Mouse (Mus musculus): Measurements from ENCODE around the gene Kcnq5.

The Kcnq5 gene

GRCm38 (mm10) chr1:21499815-21500534 is 461.8 kb downstream of the Kcnq5 start:
- in situ Hi-C loops (cut with MboI, MseI) = no loop called here

- in situ Hi-C loops (cut with MboI, MseI) = no loop called here
Observed at GRCm38 (mm10) chr1:21496307-21496706, 465.4 kb downstream of the Kcnq5 start.

- in situ Hi-C loops (cut with MboI, MseI) = no loop called here
Observed at GRCm38 (mm10) chr1:21488645-21489044, 473.1 kb downstream of the Kcnq5 start.

GRCm38 (mm10) chr1:21486266-21486665 is 475.5 kb downstream of the Kcnq5 start:
- in situ Hi-C loops (cut with MboI, MseI) = no loop called here

GRCm38 (mm10) chr1:21469311-21469710 is 492.4 kb downstream of the Kcnq5 start:
- in situ Hi-C loops (cut with MboI, MseI) = loop anchor here (10.0 kb wide), 1 partner anchor 515 kb away; no protein-coding TSS in a partner anchor

GRCm38 (mm10) chr1:21466431-21466830 is 495.3 kb downstream of the Kcnq5 start:
- in situ Hi-C loops (cut with MboI, MseI) = loop anchor here (10.0 kb wide), 1 partner anchor 518 kb away; no protein-coding TSS in a partner anchor

GRCm38 (mm10) chr1:21460941-21461689 is 500.6 kb downstream of the Kcnq5 start:
- in situ Hi-C loops (cut with MboI, MseI) = loop anchor here (10.0 kb wide), 1 partner anchor 524 kb away; no protein-coding TSS in a partner anchor

GRCm38 (mm10) chr1:21458581-21458980 is 503.2 kb downstream of the Kcnq5 start:
- in situ Hi-C loops (cut with MboI, MseI) = no loop called here

- in situ Hi-C loops (cut with MboI, MseI) = no loop called here
Observed at GRCm38 (mm10) chr1:21455971-21456370, 505.8 kb downstream of the Kcnq5 start.

GRCm38 (mm10) chr1:21448227-21448626 is 513.5 kb downstream of the Kcnq5 start:
- in situ Hi-C loops (cut with MboI, MseI) = no loop called here

- in situ Hi-C loops (cut with MboI, MseI) = no loop called here
Observed at GRCm38 (mm10) chr1:21436753-21437152, 525.0 kb downstream of the Kcnq5 start.

GRCm38 (mm10) chr1:21434853-21435252 is 526.9 kb downstream of the Kcnq5 start:
- in situ Hi-C loops (cut with MboI, MseI) = no loop called here

GRCm38 (mm10) chr1:21431666-21432065 is 530.1 kb downstream of the Kcnq5 start:
- in situ Hi-C loops (cut with MboI, MseI) = no loop called here

- in situ Hi-C loops (cut with MboI, MseI) = no loop called here
Observed at GRCm38 (mm10) chr1:21428079-21428478, 533.7 kb downstream of the Kcnq5 start.

- in situ Hi-C loops (cut with MboI, MseI) = no loop called here
Observed at GRCm38 (mm10) chr1:21425654-21426053, 536.1 kb downstream of the Kcnq5 start.

- in situ Hi-C loops (cut with MboI, MseI) = no loop called here
Observed at GRCm38 (mm10) chr1:21419370-21419769, 542.4 kb downstream of the Kcnq5 start.

GRCm38 (mm10) chr1:21412197-21412555 is 549.6 kb downstream of the Kcnq5 start:
- in situ Hi-C loops (cut with MboI, MseI) = loop anchor here (5.0 kb wide), 2 partner anchors 560 to 860 kb away; no protein-coding TSS in a partner anchor

- in situ Hi-C loops (cut with MboI, MseI) = loop anchor here (5.0 kb wide), 2 partner anchors 561 to 861 kb away; no protein-coding TSS in a partner anchor
Observed at GRCm38 (mm10) chr1:21411331-21412196, 550.2 kb downstream of the Kcnq5 start.

- in situ Hi-C loops (cut with MboI, MseI) = no loop called here
Observed at GRCm38 (mm10) chr1:21407266-21407665, 554.5 kb downstream of the Kcnq5 start.

GRCm38 (mm10) chr1:21402804-21403203 is 558.9 kb downstream of the Kcnq5 start:
- in situ Hi-C loops (cut with MboI, MseI) = no loop called here

GRCm38 (mm10) chr1:21391138-21391671 is 570.5 kb downstream of the Kcnq5 start:
- in situ Hi-C loops (cut with MboI, MseI) = loop anchor here (10.0 kb wide), 1 partner anchor 874 kb away; no protein-coding TSS in a partner anchor

Data from regulatory T cell (primary cell).